8 mouse cellular contexts compared by ENCODE assay signal in genomic region chr3:96639219-96639618, GRCm38 (mm10). TPM values are rescaled to one million over a fixed set of nuclear protein-coding genes. Genes with fewer than 3 reads are reported as not detected.
A peak's percentile ranks its signal among the peaks of the same experiment; 100 is the strongest.
DNase-seq lines count a peak whose midpoint lies in the region; ATAC-seq and TF ChIP-seq lines count a peak whose summit lies in the region.

No protein-coding gene starts in this region.

- H3K36me3 ChIP-seq in kidney, postnatal 0 days (ENCODE audit: insufficient read depth, low read length), result peaks cover 17% of the 10 kb centered on the region

- no peaks in the 10 kb centered on the region for H3K27me3 ChIP-seq in kidney, postnatal 0 days (ENCODE audit: insufficient read depth, low read length)

- H3K4me2 ChIP-seq in kidney, postnatal 0 days (ENCODE audit: low read length), result no peak overlapping the region

- H3K4me3 ChIP-seq in kidney, postnatal 0 days (replicated peaks; ENCODE audit: low read depth, low read length), result no peak overlapping the region

- 0 out of 2 replicates have a peak, but pooled peaks have one; percentile 36 for ATAC-seq in frontal cortex, adult (ENCODE audit: low TSS enrichment)
- ATAC-seq in kidney, postnatal 0 days (replicated peaks; ENCODE audit: low FRiP score, low read depth), result no peak

- H3K9ac ChIP-seq in kidney, postnatal 0 days (ENCODE audit: low read depth, low read length), result no peak overlapping the region

- DNase-seq in frontal cortex, postnatal 14 days (ENCODE audit: low spot score in 2 of 2), result no peak
- peak; percentile 85 for DNase-seq in 3T3-L1 (ENCODE audit: low read depth, low spot score)
- DNase-seq in adrenal gland, adult (ENCODE audit: inconsistent age in 2 of 2, low spot score in 1 of 2), result peak; percentile 61 to 91
- peak; percentile 62 for DNase-seq in embryo, embryonic 11 days
- DNase-seq in kidney, postnatal 0 days (ENCODE audit: low spot score), result peak; percentile 68
- DNase-seq in lung, postnatal 10 days, result peak; percentile 74
- peak; percentile 46 to 61 for DNase-seq in spleen, postnatal 14 days (ENCODE audit: low spot score in 2 of 2)

- peak; percentile 75 for TF ChIP-seq CTCF in kidney, postnatal 0 days (IDR thresholded peaks at IDR 0.05; ENCODE audit: low read depth)

- no peaks in the 10 kb centered on the region for H3K9me3 ChIP-seq in kidney, postnatal 0 days (replicated peaks; ENCODE audit: low read length)

- peaks cover 7% of the 10 kb centered on the region for H3K4me1 ChIP-seq in kidney, postnatal 0 days (replicated peaks; ENCODE audit: insufficient read depth, low read length)

- H3K27ac ChIP-seq in kidney, postnatal 0 days, result no peak overlapping the region

- 100% methylated on average over 1 of the region's 1 CpGs for WGBS in kidney, postnatal 0 days

RNA-seq across cellular contexts. Expression of gene Gm42957, which starts 3.9 kb away (rescaled TPM):
- 0.06 TPM in 1 of 2 replicates, not detected in the other for polyA plus RNA-seq in kidney, postnatal 0 days (2015; fragmentation: Nextera tagmentation; extraction: Ambion mirVana)

RNA-seq across cellular contexts. Expression of gene Pex11b, which starts 4.0 kb away (rescaled TPM):
- polyA plus RNA-seq in kidney, postnatal 0 days (2015; fragmentation: Nextera tagmentation; extraction: Ambion mirVana), result 69.4 and 70.1 TPM in 2 replicates

RNA-seq across cellular contexts. Expression of gene Itga10, which starts 6.2 kb away (rescaled TPM):
- 0.42 and 0.59 TPM in 2 replicates for polyA plus RNA-seq in kidney, postnatal 0 days (2015; fragmentation: Nextera tagmentation; extraction: Ambion mirVana)

RNA-seq across cellular contexts. Expression of gene Rbm8a, which starts 9.5 kb away (rescaled TPM):
- polyA plus RNA-seq in kidney, postnatal 0 days (2015; fragmentation: Nextera tagmentation; extraction: Ambion mirVana), result 100 and 111 TPM in 2 replicates

RNA-seq across cellular contexts. Expression of gene Ankrd35, which starts 30.7 kb away (rescaled TPM):
- 1.0 and 1.3 TPM in 2 replicates for polyA plus RNA-seq in kidney, postnatal 0 days (2015; fragmentation: Nextera tagmentation; extraction: Ambion mirVana)

Comparison
In these comparisons a context has a peak if more than half of its experiments do, and no peak if none do; other contexts are left out.
1. DNase-seq: peak in 3T3-L1 (single experiment), adrenal gland, adult (2 of 2), embryo, embryonic 11 days (single experiment), kidney, postnatal 0 days (single experiment), lung, postnatal 10 days (single experiment) and spleen, postnatal 14 days (2 of 2); none in frontal cortex, postnatal 14 days (0 of 2).